8 mouse cellular contexts compared by ENCODE assay signal in genomic region chr1:92744528-92745241, GRCm38 (mm10).
DNase-seq lines count a peak whose midpoint lies in the region; ATAC-seq lines count a peak whose summit lies in the region.

No protein-coding gene starts in this region.

- no peak overlapping the region for H3K9ac ChIP-seq in kidney, embryonic 14.5 days (ENCODE audit: low read depth, low read length)
- no peak overlapping the region for H3K9ac ChIP-seq in forebrain, embryonic 14.5 days (ENCODE audit: low read length)

- H3K4me1 ChIP-seq in kidney, embryonic 14.5 days (ENCODE audit: control insufficient read depth, insufficient read depth, low read length), result 0 out of 2 replicates have a peak, but pooled peaks cover 9% of the 10 kb centered on the region
- H3K4me1 ChIP-seq in forebrain, embryonic 14.5 days (ENCODE audit: control insufficient read depth, insufficient read depth, low read length), result peaks cover 18% of the 10 kb centered on the region
- no peaks in the 10 kb centered on the region for H3K4me1 ChIP-seq in limb, embryonic 10.5 days

- H3K36me3 ChIP-seq in kidney, embryonic 14.5 days (ENCODE audit: control insufficient read depth, insufficient read depth, low read length), result no peaks in the 10 kb centered on the region
- H3K36me3 ChIP-seq in forebrain, embryonic 14.5 days (ENCODE audit: control insufficient read depth, insufficient read depth, low read length), result no peaks in the 10 kb centered on the region
- H3K36me3 ChIP-seq in limb, embryonic 10.5 days, result no peaks in the 10 kb centered on the region

- 12% methylated on average over 9 of the region's 9 CpGs for WGBS in kidney, embryonic 14.5 days
- WGBS in forebrain, embryonic 14.5 days, result 50% methylated on average over 9 of the region's 9 CpGs
- 72% methylated on average over 9 of the region's 9 CpGs for WGBS in limb, embryonic 10.5 days

- H3K27ac ChIP-seq in kidney, embryonic 14.5 days (ENCODE audit: low read depth, low read length), result no peak overlapping the region
- H3K27ac ChIP-seq in forebrain, embryonic 14.5 days (ENCODE audit: low read depth, low read length), result peak overlapping the region; percentile 58
- H3K27ac ChIP-seq in limb, embryonic 10.5 days, result no peak overlapping the region

- H3K9me3 ChIP-seq in kidney, embryonic 14.5 days (ENCODE audit: control insufficient read depth, low read length), result no peaks in the 10 kb centered on the region
- H3K9me3 ChIP-seq in forebrain, embryonic 14.5 days (replicated peaks; ENCODE audit: control insufficient read depth, low read length), result no peaks in the 10 kb centered on the region
- H3K9me3 ChIP-seq in limb, embryonic 10.5 days (replicated peaks), result no peaks in the 10 kb centered on the region

- no peak overlapping the region for H3K4me3 ChIP-seq in kidney, embryonic 14.5 days (ENCODE audit: low read length)
- H3K4me3 ChIP-seq in forebrain, embryonic 14.5 days (ENCODE audit: low read depth, low read length), result no peak overlapping the region
- H3K4me3 ChIP-seq in limb, embryonic 10.5 days, result no peak overlapping the region

- DNase-seq in kidney, adult 8-10 months, result no peak
- DNase-seq in adrenal gland, adult 18-20 months (ENCODE audit: low spot score in 2 of 2), result peak; percentile 36 to 64
- DNase-seq in forebrain, embryonic 14.5 days (ENCODE audit: low spot score), result peak; percentile 76
- peak; percentile 5 to 42 for DNase-seq in kidney, postnatal 25 days
- no peak for DNase-seq in thymus, postnatal 36 days
- no peak for DNase-seq in limb, embryonic 10.5 days (ENCODE audit: low spot score)
- DNase-seq in urinary bladder, postnatal 10 days (ENCODE audit: low spot score), result no peak

- no peaks in the 10 kb centered on the region for H3K27me3 ChIP-seq in kidney, embryonic 14.5 days (ENCODE audit: control insufficient read depth, insufficient read depth, low read length)
- no peaks in the 10 kb centered on the region for H3K27me3 ChIP-seq in forebrain, embryonic 14.5 days (replicated peaks; ENCODE audit: control insufficient read depth, insufficient read depth, low read length)
- no peaks in the 10 kb centered on the region for H3K27me3 ChIP-seq in limb, embryonic 10.5 days (ENCODE audit: low read depth, poor library complexity, severe bottlenecking)

- H3K4me2 ChIP-seq in kidney, embryonic 14.5 days (replicated peaks; ENCODE audit: low read depth, low read length), result no peak overlapping the region
- H3K4me2 ChIP-seq in forebrain, embryonic 14.5 days (ENCODE audit: low read length), result no peak overlapping the region

- ATAC-seq in kidney, embryonic 14.5 days (ENCODE audit: low FRiP score, low TSS enrichment), result peak; percentile 69
- ATAC-seq in forebrain, embryonic 14.5 days, result peak; percentile 54

Comparison
In these comparisons a context has a peak if more than half of its experiments do, and no peak if none do; other contexts are left out.
1. DNase-seq: peak in adrenal gland, adult 18-20 months (2 of 2), forebrain, embryonic 14.5 days (single experiment) and kidney, postnatal 25 days (2 of 2); none in kidney, adult 8-10 months (0 of 2), thymus, postnatal 36 days (0 of 2), limb, embryonic 10.5 days (single experiment) and urinary bladder, postnatal 10 days (single experiment).